Mouse (Mus musculus) hindbrain, embryonic 16.5 days (tissue): Measurements from ENCODE around the gene Gm43552. TPM values are rescaled to one million over a fixed set of nuclear protein-coding genes. Genes with fewer than 3 reads are reported as not detected.

Experiments used
- ATAC-seq: fragments of 200-750 bp; cut with Nextera tagmentation; 2 replicates; pipeline ENCODE4 v1.8.0; 2017; ENCODE audit warnings: moderate TSS enrichment, moderate library complexity
- H3K27ac ChIP-seq: fragments of 300-500 bp; sonication (generic); 2 replicates; pipeline ENCODE4 v1.5.1; 2014; ENCODE audit warnings: low read depth, mild to moderate bottlenecking, control low read depth, low read length, moderate library complexity
- H3K27me3 ChIP-seq: fragments of 300-500 bp; sonication (generic); replicated peaks from 2 replicates; pipeline ENCODE4 v1.6.1; 2014; ENCODE audit warnings: low read length; ENCODE audit not compliant: control insufficient read depth, insufficient read depth
- H3K36me3 ChIP-seq: fragments of 300-500 bp; sonication (generic); 2 replicates; pipeline ENCODE4 v1.6.1; 2014; ENCODE audit warnings: mild to moderate bottlenecking, low read length, moderate library complexity, mixed read lengths; ENCODE audit not compliant: control insufficient read depth, insufficient read depth
- H3K4me1 ChIP-seq: fragments of 300-500 bp; sonication (generic); 2 replicates; pipeline ENCODE4 v1.6.1; 2014; ENCODE audit warnings: low read depth, low read length; ENCODE audit not compliant: control insufficient read depth, insufficient read depth
- H3K4me2 ChIP-seq: fragments of 300-500 bp; sonication (generic); 2 replicates; pipeline ENCODE4 v1.6.1; 2014; ENCODE audit warnings: mild to moderate bottlenecking, low read length, control low read depth, moderate library complexity
- H3K4me3 ChIP-seq: fragments of 300-500 bp; sonication (generic); 2 replicates; pipeline ENCODE4 v1.5.1; 2014; ENCODE audit warnings: mild to moderate bottlenecking, low read length, control low read depth, moderate library complexity
- H3K9ac ChIP-seq: fragments of 300-500 bp; sonication (generic); 2 replicates; pipeline ENCODE4 v1.6.1; 2014; ENCODE audit warnings: low read depth, mild to moderate bottlenecking, control low read depth, low read length, moderate library complexity
- H3K9me3 ChIP-seq: fragments of 300-500 bp; sonication (generic); 2 replicates; pipeline ENCODE4 v1.6.1; 2014; ENCODE audit warnings: mild to moderate bottlenecking, low read length, moderate library complexity; ENCODE audit not compliant: control insufficient read depth
- WGBS: fragments of 180-500 bp; shearing (Covaris S2); extraction: QIAGEN DNeasy Blood & Tissue Kit; methylation state at CpG from one replicate; pipeline ENCODE4 v1.1.7; 2014; 5-methylcytosine and 5-hydroxymethylcytosine counted together
- polyA plus RNA-seq: library from polyadenylated mRNA; unstranded; fragments of >200 nt; fragmentation: Nextera tagmentation; extraction: Ambion mirVana; gene quantifications from 2 replicates; pipeline ENCODE4 v1.2.1, GENCODE M21; 2015

Gm43552 gene
- polyA plus RNA-seq, 1 experiment from 2014 or later: not detected

- no peak; the same call in 1 of the 2 replicates for ATAC-seq
- H3K4me1 ChIP-seq: peaks cover 8% of the 10 kb centered on the region
- H3K9me3 ChIP-seq: no peaks in the 10 kb centered on the region
- peak overlapping the region; percentile 87 for H3K4me2 ChIP-seq
- H3K36me3 ChIP-seq: no peaks in the 10 kb centered on the region
- peak overlapping the region; percentile 65 for H3K4me3 ChIP-seq
- peak overlapping the region; percentile 80 for H3K27ac ChIP-seq
- under 1% methylated on average over 41 of the region's 47 CpGs for WGBS
- no peaks in the 10 kb centered on the region for H3K27me3 ChIP-seq
- H3K9ac ChIP-seq: peak overlapping the region; percentile 77
These were observed 57.2 kb downstream of the Gm43552 start for GRCm38 (mm10) chr5:65435363-65435805.

GRCm38 (mm10) chr5:65434471-65435362, 57.9 kb downstream of the Gm43552 start:
- ATAC-seq: peak; percentile 34
- H3K4me2 ChIP-seq: peak overlapping the region; percentile 87
- H3K36me3 ChIP-seq: no peaks in the 10 kb centered on the region
- no peaks in the 10 kb centered on the region for H3K9me3 ChIP-seq
- no peaks in the 10 kb centered on the region for H3K27me3 ChIP-seq
- peak overlapping the region; percentile 65 for H3K4me3 ChIP-seq
- peaks cover 8% of the 10 kb centered on the region for H3K4me1 ChIP-seq
- peak overlapping the region; percentile 77 for H3K9ac ChIP-seq
- WGBS: 4% methylated on average over 15 of the region's 15 CpGs
- H3K27ac ChIP-seq: peak overlapping the region; percentile 80

GRCm38 (mm10) chr5:65429441-65429840, 63.2 kb downstream of the Gm43552 start:
- WGBS: 86% methylated on average over 5 of the region's 5 CpGs
- Histone ChIP-seq H3K4me1 (peaks cover 8% of the 10 kb centered on the region), H3K27ac (no peak overlapping the region), H3K4me2 (no peak overlapping the region), H3K27me3 (no peaks in the 10 kb centered on the region), H3K9ac (no peak overlapping the region), H3K9me3 (no peaks in the 10 kb centered on the region), H3K36me3 (peaks cover 5% of the 10 kb centered on the region; the same call in 1 of the 2 replicates), H3K4me3 (no peak overlapping the region)
- ATAC-seq: no peak

- Histone ChIP-seq H3K9ac (no peak overlapping the region), H3K4me2 (no peak overlapping the region), H3K27ac (no peak overlapping the region), H3K27me3 (no peaks in the 10 kb centered on the region), H3K4me1 (peaks cover 2% of the 10 kb centered on the region; the same call in 1 of the 2 replicates), H3K4me3 (no peak overlapping the region), H3K36me3 (peaks cover 12% of the 10 kb centered on the region), H3K9me3 (no peaks in the 10 kb centered on the region)
- no peak for ATAC-seq
- 50% methylated on average over 4 of the region's 4 CpGs for WGBS
These were observed 64.3 kb downstream of the Gm43552 start for GRCm38 (mm10) chr5:65428321-65428720.

DNA sequence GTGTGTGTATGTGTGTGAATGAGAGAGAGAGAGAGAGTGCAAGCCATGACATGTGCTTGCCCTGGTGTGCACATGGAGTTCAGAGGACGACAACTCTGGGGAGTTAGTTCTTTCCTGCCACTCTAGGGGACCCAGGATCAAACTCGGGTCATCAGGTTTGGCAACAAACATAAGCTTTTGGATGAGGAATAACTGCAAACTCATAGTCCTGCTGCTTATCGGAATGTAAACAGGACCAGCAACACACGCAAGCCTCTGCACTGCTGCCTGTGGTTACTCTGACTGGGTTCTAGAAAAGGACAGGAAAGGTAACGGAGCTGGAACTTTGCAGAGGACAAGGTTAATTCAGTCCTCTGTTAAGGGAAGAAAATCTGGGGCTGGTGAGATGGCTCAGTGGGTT, 67.4 kb downstream of the Gm43552 start:
- Histone ChIP-seq H3K27ac (no peak overlapping the region), H3K4me1 (no peaks in the 10 kb centered on the region), H3K27me3 (no peaks in the 10 kb centered on the region), H3K9me3 (no peaks in the 10 kb centered on the region), H3K9ac (no peak overlapping the region), H3K4me2 (no peak overlapping the region), H3K4me3 (no peak overlapping the region), H3K36me3 (peaks cover 29% of the 10 kb centered on the region)
- 83% methylated on average over 5 of the region's 5 CpGs for WGBS
- no peak for ATAC-seq

GRCm38 (mm10) chr5:65424215-65424614, 68.4 kb downstream of the Gm43552 start:
- no peak overlapping the region for H3K4me2 ChIP-seq
- H3K9ac ChIP-seq: no peak overlapping the region
- no peaks in the 10 kb centered on the region for H3K4me1 ChIP-seq
- H3K27ac ChIP-seq: no peak overlapping the region
- H3K4me3 ChIP-seq: no peak overlapping the region
- no peaks in the 10 kb centered on the region for H3K9me3 ChIP-seq
- H3K27me3 ChIP-seq: no peaks in the 10 kb centered on the region
- ATAC-seq: no peak
- peaks cover 29% of the 10 kb centered on the region for H3K36me3 ChIP-seq
- WGBS: 95% methylated on average over 6 of the region's 6 CpGs

DNA sequence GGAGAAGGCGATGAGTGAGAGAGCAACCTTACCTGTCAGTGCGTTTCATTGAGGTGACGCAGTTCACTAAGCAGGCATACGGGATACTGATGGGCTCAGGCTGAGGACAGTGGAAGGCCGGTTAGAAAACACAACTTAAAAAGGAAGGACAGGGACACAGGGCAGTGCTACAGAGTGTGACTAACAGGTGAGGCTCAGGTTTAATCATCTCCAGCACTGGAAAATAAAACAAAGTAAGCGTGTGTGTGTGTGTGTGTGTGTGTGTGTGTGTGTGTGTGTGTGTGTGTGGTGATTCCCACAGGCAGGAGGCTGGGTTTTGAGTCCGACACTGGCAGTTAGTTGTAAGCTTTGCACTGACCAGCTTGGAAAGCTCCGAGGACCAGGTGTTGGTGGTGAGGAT, 69.8 kb downstream of the Gm43552 start:
- no peaks in the 10 kb centered on the region for H3K27me3 ChIP-seq

DNA sequence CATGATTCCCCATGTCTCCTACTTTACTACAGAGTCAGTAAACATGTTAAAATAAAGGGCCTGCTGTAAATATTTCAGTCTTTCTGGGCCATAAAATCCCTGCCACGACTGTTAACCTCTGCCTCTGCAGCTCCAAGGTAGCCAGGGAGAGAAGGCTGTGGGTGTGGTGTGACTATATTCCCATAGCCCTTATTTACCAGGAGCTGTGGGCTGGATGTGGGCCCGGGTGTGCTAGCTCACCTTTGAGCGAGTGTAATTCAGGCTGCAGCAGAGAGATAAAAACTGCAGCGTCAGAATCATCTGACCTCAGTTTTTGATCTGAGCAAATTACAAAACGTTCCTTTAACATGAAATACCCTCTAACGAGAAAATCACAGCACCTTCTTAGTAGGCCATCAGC, 71.8 kb downstream of the Gm43552 start:
- H3K4me3 ChIP-seq: no peak overlapping the region
- no peak overlapping the region for H3K27ac ChIP-seq
- no peak overlapping the region for H3K9ac ChIP-seq
- H3K9me3 ChIP-seq: no peaks in the 10 kb centered on the region
- no peak overlapping the region for H3K4me2 ChIP-seq
- no peaks in the 10 kb centered on the region for H3K27me3 ChIP-seq
- no peaks in the 10 kb centered on the region for H3K4me1 ChIP-seq
- peaks cover 39% of the 10 kb centered on the region for H3K36me3 ChIP-seq
- no peak for ATAC-seq
- 81% methylated on average over 6 of the region's 6 CpGs for WGBS

More for the DNA sequence above, 69.8 kb downstream of the Gm43552 start:
- no peaks in the 10 kb centered on the region for H3K9me3 ChIP-seq
- 95% methylated on average over 8 of the region's 8 CpGs for WGBS
- H3K36me3 ChIP-seq: peaks cover 34% of the 10 kb centered on the region
- no peaks in the 10 kb centered on the region for H3K4me1 ChIP-seq
- no peak overlapping the region for H3K9ac ChIP-seq
- H3K4me3 ChIP-seq: no peak overlapping the region
- no peak for ATAC-seq
- no peak overlapping the region for H3K4me2 ChIP-seq
- no peak overlapping the region for H3K27ac ChIP-seq

DNA sequence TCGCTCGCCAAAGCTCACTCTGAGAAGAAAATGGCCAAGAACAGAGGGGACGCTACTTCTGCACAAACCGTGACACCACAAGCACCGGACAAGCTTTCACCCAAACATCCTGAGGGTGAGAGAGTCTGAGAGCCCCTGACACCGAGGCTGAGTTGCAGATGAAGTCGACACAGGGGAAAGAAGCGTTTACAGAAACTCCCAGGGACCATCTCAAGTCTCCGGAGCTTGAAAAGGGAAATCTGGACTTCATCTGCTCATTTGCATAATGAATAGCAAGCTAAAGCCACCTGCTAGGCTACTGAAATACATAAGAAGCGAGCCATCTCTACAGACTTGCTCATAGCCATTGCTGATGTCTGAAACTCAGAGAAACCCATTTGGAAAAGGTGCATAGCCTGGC, 73.5 kb downstream of the Gm43552 start:
- H3K27ac ChIP-seq: no peak overlapping the region
- H3K4me1 ChIP-seq: no peaks in the 10 kb centered on the region
- H3K9ac ChIP-seq: no peak overlapping the region
- no peaks in the 10 kb centered on the region for H3K9me3 ChIP-seq
- peaks cover 39% of the 10 kb centered on the region for H3K36me3 ChIP-seq
- no peak overlapping the region for H3K4me3 ChIP-seq
- ATAC-seq: no peak
- WGBS: 71% methylated on average over 10 of the region's 10 CpGs
- H3K4me2 ChIP-seq: no peak overlapping the region
- H3K27me3 ChIP-seq: no peaks in the 10 kb centered on the region
